Comparison of ENCODE assay signal across 22 mouse cellular contexts in the genomic region with DNA sequence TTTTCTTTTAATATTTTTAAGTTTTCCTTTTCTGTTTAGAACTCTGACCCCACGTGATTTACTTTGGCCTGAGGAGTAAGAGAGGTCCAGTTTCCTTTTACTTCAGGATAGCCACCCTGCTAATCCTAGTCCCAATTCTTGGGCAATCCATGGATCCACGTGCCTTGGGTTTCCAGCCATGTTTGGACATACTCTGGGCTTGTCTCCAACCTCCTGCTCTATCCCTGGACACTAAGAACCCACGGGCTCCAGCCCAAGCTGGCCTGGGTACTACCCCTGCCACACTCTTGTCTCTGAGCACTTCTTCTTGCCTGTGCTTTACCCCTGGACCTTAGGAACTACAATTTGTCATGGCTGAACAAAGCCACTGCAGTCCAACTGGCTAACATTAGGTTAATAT.
A peak's percentile ranks its signal among the peaks of the same experiment; 100 is the strongest.
DNase-seq lines count a peak whose midpoint lies in the region; ATAC-seq and TF ChIP-seq lines count a peak whose summit lies in the region.
"Had no signal": no experiment of that assay in that cellular context is flagged by ENCODE, and none has a peak within 500 bp of the region (broad histone marks: within the 10 kb centered on the region; RNA-seq: fewer than 3 reads in every experiment).

No protein-coding gene starts in this region.

- intact Hi-C loops in gastrocnemius, adult 2 months (cut with DNase I) = loop anchor here (5.0 kb wide), 2 partner anchors 65 to 110 kb away; no protein-coding TSS in a partner anchor

- H3K9me3 ChIP-seq in midbrain, embryonic 13.5 days = no peaks in the 10 kb centered on the region
- H3K9me3 ChIP-seq in midbrain, embryonic 14.5 days (ENCODE audit: control insufficient read depth, low read length) = no peaks in the 10 kb centered on the region
- H3K9me3 ChIP-seq: embryonic facial prominence, embryonic 12.5 days; forebrain, embryonic 12.5 days; liver, embryonic 15.5 days; midbrain, embryonic 10.5 days had no signal

- H3K4me3 ChIP-seq in gastrocnemius, adult 2 months = no peak overlapping the region
- H3K4me3 ChIP-seq in midbrain, embryonic 13.5 days (replicated peaks) = no peak overlapping the region
- H3K4me3 ChIP-seq in midbrain, embryonic 14.5 days (replicated peaks; ENCODE audit: low read depth, low read length) = no peak overlapping the region
- H3K4me3 ChIP-seq: embryonic facial prominence, embryonic 12.5 days; forebrain, embryonic 12.5 days; left cerebral cortex, adult 2 months; liver, embryonic 15.5 days; midbrain, embryonic 10.5 days had no signal

- H3K27ac ChIP-seq in gastrocnemius, adult 2 months = peak overlapping the region; percentile 71
- H3K27ac ChIP-seq in midbrain, embryonic 13.5 days = 0 out of 2 replicates have a peak overlapping the region, but pooled peaks have one; percentile 10
- H3K27ac ChIP-seq in midbrain, embryonic 14.5 days (replicated peaks; ENCODE audit: low read depth, low read length) = no peak overlapping the region
- H3K27ac ChIP-seq: embryonic facial prominence, embryonic 12.5 days; forebrain, embryonic 12.5 days; hindbrain, embryonic 14.5 days; kidney, postnatal 0 days; left cerebral cortex, adult 2 months; liver, embryonic 15.5 days; midbrain, embryonic 10.5 days had no signal

- H3K27me3 ChIP-seq in midbrain, embryonic 13.5 days = no peaks in the 10 kb centered on the region
- H3K27me3 ChIP-seq in midbrain, embryonic 14.5 days (ENCODE audit: control insufficient read depth, insufficient read depth, low read length) = no peaks in the 10 kb centered on the region
- H3K27me3 ChIP-seq: embryonic facial prominence, embryonic 12.5 days; forebrain, embryonic 12.5 days; liver, embryonic 15.5 days had no signal

- peaks cover 12% of the 10 kb centered on the region for H3K4me1 ChIP-seq in midbrain, embryonic 13.5 days (replicated peaks)
- H3K4me1 ChIP-seq in midbrain, embryonic 14.5 days (ENCODE audit: control insufficient read depth, insufficient read depth, low read length) = no peaks in the 10 kb centered on the region
- H3K4me1 ChIP-seq: liver, embryonic 15.5 days had no signal

- peaks cover 21% of the 10 kb centered on the region for H3K36me3 ChIP-seq in midbrain, embryonic 13.5 days
- 0 out of 2 replicates have a peak, but pooled peaks cover 4% of the 10 kb centered on the region for H3K36me3 ChIP-seq in midbrain, embryonic 14.5 days (ENCODE audit: control insufficient read depth, insufficient read depth, low read length)
- H3K36me3 ChIP-seq: liver, embryonic 15.5 days had no signal

- no peak overlapping the region for H3K4me2 ChIP-seq in midbrain, embryonic 13.5 days (replicated peaks)
- H3K4me2 ChIP-seq in midbrain, embryonic 14.5 days (ENCODE audit: low read length) = no peak overlapping the region
- H3K4me2 ChIP-seq: embryonic facial prominence, embryonic 12.5 days; forebrain, embryonic 12.5 days; hindbrain, embryonic 14.5 days; liver, embryonic 15.5 days had no signal

- WGBS in midbrain, embryonic 13.5 days = 94% methylated on average over 3 of the region's 3 CpGs
- 90% methylated on average over 3 of the region's 3 CpGs for WGBS in midbrain, embryonic 14.5 days

- H3K9ac ChIP-seq in midbrain, embryonic 13.5 days (replicated peaks) = no peak overlapping the region
- no peak overlapping the region for H3K9ac ChIP-seq in midbrain, embryonic 14.5 days (replicated peaks; ENCODE audit: low read length)
- H3K9ac ChIP-seq: embryonic facial prominence, embryonic 12.5 days; forebrain, embryonic 12.5 days; hindbrain, embryonic 14.5 days; liver, embryonic 15.5 days had no signal

- DNase-seq in adrenal gland, adult 2 months = peak; percentile 43
- no peak for DNase-seq in adrenal gland, postnatal 4 days (ENCODE audit: low spot score in 2 of 2)
- DNase-seq in gastrocnemius, adult 2 months = peak; percentile 76
- no peak for DNase-seq in gastrocnemius, postnatal 10 days
- no peak for DNase-seq in midbrain, embryonic 14.5 days
- peak; percentile 42 for DNase-seq in gonadal fat pad, adult 2 months (ENCODE audit: low read depth)
- no peak for DNase-seq in c-Kit-positive CD71-positive TER-119-positive erythroid progenitor cells, embryonic 14.5 days (ENCODE audit: low spot score)
- DNase-seq: cerebellum, adult 9-11 months; heart, postnatal 4 days; kidney, adult 2 months; retina, postnatal 1 day; right cerebral cortex, postnatal 25 days; thymus, postnatal 36 days had no signal

- no peak for ATAC-seq in midbrain, embryonic 13.5 days
- ATAC-seq in midbrain, embryonic 14.5 days (ENCODE audit: low FRiP score, low TSS enrichment) = no peak
- ATAC-seq: inflammation-experienced regulatory T-cells, adult 6 months had no signal

- no peak for TF ChIP-seq CTCF in gastrocnemius, adult 2 months (IDR thresholded peaks at IDR 0.05)

Comparison
In these comparisons a context has a peak if more than half of its experiments do, and no peak if none do; other contexts are left out.
1. DNase-seq: peak in adrenal gland, adult 2 months (single experiment), gastrocnemius, adult 2 months (single experiment) and gonadal fat pad, adult 2 months (single experiment); none in adrenal gland, postnatal 4 days (0 of 2), gastrocnemius, postnatal 10 days (single experiment), midbrain, embryonic 14.5 days (single experiment) and c-Kit-positive CD71-positive TER-119-positive erythroid progenitor cells, embryonic 14.5 days (single experiment).